Mouse (Mus musculus) limb, embryonic 13.5 days (tissue): ENCODE data around the gene Plekhg2. TPM values are rescaled to one million over a fixed set of nuclear protein-coding genes. Genes with fewer than 3 reads are reported as not detected.

Experiments
- ATAC-seq: fragments of 200-750 bp; cut with Nextera tagmentation; 2 replicates; pipeline ENCODE4 v1.8.0; 2017; ENCODE audit warnings: low read depth, moderate number of reproducible peaks, moderate TSS enrichment; ENCODE audit not compliant: low FRiP score
- H3K27ac ChIP-seq: fragments of 300-500 bp; sonication (generic); 2 replicates; pipeline ENCODE4 v1.5.1; 2015; ENCODE audit warnings: inconsistent platforms, mild to moderate bottlenecking, moderate library complexity
- H3K27me3 ChIP-seq: fragments of 300-500 bp; sonication (generic); 2 replicates; pipeline ENCODE4 v1.6.1; 2015; ENCODE audit warnings: mild to moderate bottlenecking, inconsistent platforms
- H3K36me3 ChIP-seq: fragments of 300-500 bp; sonication (generic); 2 replicates; pipeline ENCODE4 v1.6.1; 2015; ENCODE audit warnings: inconsistent platforms, mild to moderate bottlenecking, moderate library complexity
- H3K4me1 ChIP-seq: fragments of 300-500 bp; sonication (generic); 2 replicates; pipeline ENCODE4 v1.6.1; 2015; ENCODE audit warnings: inconsistent platforms
- H3K4me2 ChIP-seq: fragments of 300-500 bp; sonication (generic); replicated peaks from 2 replicates; pipeline ENCODE4 v1.6.1; 2015; ENCODE audit warnings: inconsistent platforms, mild to moderate bottlenecking, moderate library complexity
- H3K4me3 ChIP-seq: fragments of 300-500 bp; sonication (generic); 2 replicates; pipeline ENCODE4 v1.5.1; 2015; ENCODE audit warnings: moderate library complexity, mild to moderate bottlenecking, inconsistent platforms
- H3K9ac ChIP-seq: fragments of 300-500 bp; sonication (generic); 2 replicates; pipeline ENCODE4 v1.6.1; 2015; ENCODE audit warnings: mild to moderate bottlenecking, inconsistent platforms
- H3K9me3 ChIP-seq: fragments of 300-500 bp; sonication (generic); 2 replicates; pipeline ENCODE4 v1.6.1; 2016; ENCODE audit warnings: inconsistent platforms
- WGBS: fragments of 180-500 bp; shearing (Covaris S2); methylation state at CpG from one replicate; pipeline ENCODE4 v1.1.7; 2015; 5-methylcytosine and 5-hydroxymethylcytosine counted together
- polyA plus RNA-seq: library from polyadenylated mRNA; unstranded; fragments of >200 nt; fragmentation: Nextera tagmentation; extraction: Ambion mirVana; gene quantifications from 2 replicates; pipeline ENCODE4 v1.2.1, GENCODE M21; 2015

Gene Plekhg2
- 89.5 and 98.3 TPM in 2 replicates for polyA plus RNA-seq

DNA sequence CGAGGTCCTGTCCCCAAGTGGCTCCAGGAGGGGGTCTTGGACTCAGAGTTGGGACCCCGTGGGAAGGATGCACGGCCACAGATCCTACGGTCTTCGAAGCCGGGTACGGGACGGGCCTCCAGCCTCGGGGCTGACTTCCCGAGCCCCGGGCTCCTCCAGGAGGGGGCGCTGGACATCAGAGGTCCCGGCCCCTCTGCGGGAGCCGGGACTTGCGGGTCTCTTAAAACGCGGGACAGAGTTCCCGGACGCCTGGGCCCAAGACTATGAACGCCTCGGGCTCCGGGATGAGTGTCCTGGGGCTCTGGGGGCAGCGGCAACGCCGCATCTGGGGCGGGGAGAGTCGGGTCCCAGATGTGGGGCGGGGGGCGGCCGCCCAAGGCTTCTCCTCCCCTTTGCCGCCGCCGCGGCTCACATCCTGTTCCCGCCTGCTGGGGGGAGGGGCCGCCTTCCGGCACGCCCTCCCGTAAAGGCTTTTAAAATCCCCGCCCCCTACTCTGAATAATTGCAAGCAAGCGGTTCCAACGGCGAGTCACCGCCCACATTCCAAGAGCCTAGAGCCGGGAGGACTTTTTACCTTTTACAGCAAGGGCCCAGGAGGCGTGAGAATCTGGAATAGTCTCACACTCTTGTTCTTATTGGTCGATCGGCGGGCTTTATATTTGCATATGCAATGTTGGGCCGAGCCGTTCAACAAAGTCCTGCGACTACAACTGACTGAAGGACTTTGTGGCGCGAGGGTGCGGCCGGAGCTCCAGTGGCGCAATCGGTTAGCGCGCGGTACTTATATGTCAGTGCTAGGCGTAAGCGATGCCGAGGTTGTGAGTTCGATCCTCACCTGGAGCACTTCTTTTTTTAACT lies at the start of gene Plekhg2:
Gene Plekhg2 (minus strand): TSS at position 349 of the 858 bp plus-strand sequence.
- Histone ChIP-seq H3K9ac (peak within 1 kb of the TSS; percentile 94), H3K27me3 (no peaks in the 10 kb centered on the region), H3K4me2 (peak within 1 kb of the TSS; percentile 98), H3K9me3 (no peaks in the 10 kb centered on the region), H3K27ac (peak within 1 kb of the TSS; percentile 97), H3K4me1 (peaks cover 54% of the 10 kb centered on the region), H3K4me3 (peak within 1 kb of the TSS; percentile 86), H3K36me3 (peaks cover 32% of the 10 kb centered on the region)
- under 1% methylated on average over 61 of the region's 66 CpGs for WGBS
- ATAC-seq = peak; percentile 92

DNA sequence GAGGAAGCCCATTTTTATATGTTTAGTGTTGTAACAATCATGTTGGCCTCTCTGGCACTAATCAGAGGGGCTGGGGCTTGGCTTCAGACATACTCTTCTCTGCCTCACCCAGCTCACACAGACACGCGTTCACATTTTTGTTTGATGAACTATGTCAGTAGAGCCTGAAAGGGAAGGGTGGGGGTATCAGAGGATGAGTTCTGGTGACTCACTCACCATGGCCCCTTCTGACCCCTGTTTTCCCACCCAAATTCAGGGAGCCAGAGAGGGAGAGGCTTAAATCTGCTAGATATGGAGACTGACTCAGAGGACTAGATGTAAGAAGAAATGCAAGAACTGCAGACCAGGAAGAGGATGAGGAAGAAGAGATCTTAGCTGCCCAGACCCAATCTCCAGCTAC lies 47.0 kb upstream of the Plekhg2 start:
- no peak overlapping the region for H3K4me2 ChIP-seq
- H3K9me3 ChIP-seq = no peaks in the 10 kb centered on the region

DNA sequence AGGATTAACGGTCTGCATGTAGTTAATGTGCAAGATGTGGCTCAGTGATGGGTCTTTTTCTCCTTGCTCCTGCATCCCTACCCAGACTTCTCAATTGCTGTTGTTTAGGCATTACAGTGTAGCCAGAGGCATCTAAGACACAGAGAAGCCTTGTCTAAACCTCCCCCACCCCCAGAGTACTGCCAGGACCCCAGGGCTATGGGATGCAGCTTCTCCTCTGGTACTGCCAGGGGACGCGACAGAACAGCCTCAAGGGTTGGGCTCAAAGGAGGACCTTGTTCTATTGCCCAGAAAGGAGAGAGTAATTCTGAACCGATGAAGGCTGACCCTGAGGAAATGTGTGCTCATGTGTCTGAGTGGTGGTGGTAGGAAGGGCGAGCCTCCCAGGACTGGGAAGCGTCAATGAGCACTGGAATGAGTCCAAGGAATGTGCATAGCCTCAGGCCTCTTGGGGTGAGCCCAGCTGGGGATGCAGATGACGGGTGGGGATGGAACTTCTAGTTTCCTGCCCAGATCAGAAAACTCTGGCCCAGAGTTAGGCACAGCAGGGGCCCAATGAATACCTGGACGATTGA lies 45.8 kb upstream of the Plekhg2 start:
- H3K27ac ChIP-seq = no peak overlapping the region
- no peak overlapping the region for H3K4me3 ChIP-seq
- H3K27me3 ChIP-seq = no peaks in the 10 kb centered on the region
- 75% methylated on average over 8 of the region's 8 CpGs for WGBS
- ATAC-seq = no peak
- H3K9ac ChIP-seq = no peak overlapping the region
- H3K4me1 ChIP-seq = no peaks in the 10 kb centered on the region
- no peaks in the 10 kb centered on the region for H3K9me3 ChIP-seq
- no peak overlapping the region for H3K4me2 ChIP-seq
- H3K36me3 ChIP-seq = peaks cover 99% of the 10 kb centered on the region

More for the DNA sequence above, 47.0 kb upstream of the Plekhg2 start:
- WGBS = 98% methylated on average over 2 of the region's 2 CpGs
- H3K9ac ChIP-seq = no peak overlapping the region
- no peak overlapping the region for H3K4me3 ChIP-seq
- H3K27ac ChIP-seq = no peak overlapping the region
- ATAC-seq = no peak
- H3K36me3 ChIP-seq = peaks cover 94% of the 10 kb centered on the region
- H3K27me3 ChIP-seq = no peaks in the 10 kb centered on the region
- H3K4me1 ChIP-seq = no peaks in the 10 kb centered on the region

DNA sequence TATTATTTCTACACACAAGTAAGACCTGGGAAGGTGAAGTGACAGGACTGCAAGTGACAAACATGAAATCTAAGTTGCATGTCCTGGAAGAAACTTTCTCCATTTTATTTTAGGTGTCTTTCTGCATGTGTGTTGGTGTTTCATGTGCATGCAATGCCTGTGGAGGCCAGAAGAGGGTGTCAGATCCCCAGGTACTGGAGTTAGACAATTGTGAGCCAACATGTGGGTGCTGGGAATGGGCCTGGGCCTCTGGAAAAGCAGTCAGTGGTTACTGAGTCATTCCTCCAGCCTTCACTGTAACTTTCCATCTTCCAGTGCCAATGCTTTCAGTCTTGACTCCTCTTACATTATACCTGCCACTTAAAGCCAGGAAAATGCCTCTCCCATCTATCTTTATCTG lies 45.0 kb upstream of the Plekhg2 start:
- H3K9ac ChIP-seq = 0 out of 2 replicates have a peak overlapping the region, but pooled peaks have one; percentile 31
- H3K9me3 ChIP-seq = no peaks in the 10 kb centered on the region
- no peaks in the 10 kb centered on the region for H3K27me3 ChIP-seq
- no peaks in the 10 kb centered on the region for H3K4me1 ChIP-seq
- ATAC-seq = no peak
- H3K27ac ChIP-seq = no peak overlapping the region
- H3K4me3 ChIP-seq = no peak overlapping the region
- no peak overlapping the region for H3K4me2 ChIP-seq
- peaks cover 99% of the 10 kb centered on the region for H3K36me3 ChIP-seq

DNA sequence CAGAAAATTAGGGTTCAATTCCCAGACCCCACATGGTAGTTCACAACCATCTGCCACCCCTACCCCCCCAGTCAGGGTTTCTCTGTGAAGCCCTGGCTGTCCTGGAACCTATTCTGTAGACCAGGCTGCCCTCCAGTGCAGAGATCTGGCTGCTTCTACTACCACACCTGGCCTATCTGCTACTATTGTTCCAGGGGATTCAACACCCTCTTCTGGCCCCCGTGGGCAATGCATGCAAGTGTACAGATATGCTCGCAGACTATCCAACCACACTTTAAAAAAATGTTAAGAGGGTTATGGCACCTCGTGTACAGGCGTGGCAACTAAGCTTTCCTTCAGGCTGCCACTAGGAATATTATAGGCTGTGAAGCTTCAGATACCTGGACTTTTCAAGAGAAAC lies 40.4 kb upstream of the Plekhg2 start:
- ATAC-seq = no peak

DNA sequence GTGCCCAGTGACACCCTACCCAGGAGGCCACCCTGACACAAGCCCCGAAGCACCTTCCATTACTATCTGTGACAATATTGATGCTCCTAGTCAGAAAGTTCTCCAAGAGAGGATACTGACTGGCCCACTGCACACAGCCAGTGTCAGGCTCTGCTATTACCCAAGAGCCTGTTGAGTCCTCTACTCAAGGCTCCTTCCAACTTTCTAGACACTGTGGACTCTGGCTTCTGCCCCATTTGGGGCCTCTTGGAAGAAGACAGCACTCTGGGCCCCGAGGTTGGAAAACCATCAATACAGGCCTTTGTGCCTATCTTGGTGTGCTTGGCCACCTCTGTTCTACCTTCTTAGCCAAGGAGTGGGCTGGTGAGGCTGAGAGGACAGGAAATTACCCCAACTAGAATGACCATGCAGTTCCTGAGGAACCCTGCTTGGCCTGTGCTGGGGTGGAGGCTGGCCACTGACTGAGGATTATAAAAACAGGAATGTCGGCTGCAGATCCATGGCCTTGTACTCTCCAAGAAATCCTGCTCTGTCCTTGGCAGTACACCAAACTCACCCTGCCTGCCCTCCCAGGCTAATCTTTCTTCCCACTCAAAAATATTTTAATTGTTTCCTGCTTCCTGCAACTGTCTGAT lies 38.6 kb upstream of the Plekhg2 start:
- Histone ChIP-seq H3K4me2 (no peak overlapping the region), H3K9me3 (no peaks in the 10 kb centered on the region), H3K9ac (no peak overlapping the region), H3K4me1 (no peaks in the 10 kb centered on the region), H3K27ac (no peak overlapping the region), H3K27me3 (no peaks in the 10 kb centered on the region), H3K36me3 (peaks cover 95% of the 10 kb centered on the region), H3K4me3 (no peak overlapping the region)
- 88% methylated on average over 3 of the region's 3 CpGs for WGBS
- no peak for ATAC-seq

More for the DNA sequence above, 40.4 kb upstream of the Plekhg2 start:
- no peak overlapping the region for H3K4me3 ChIP-seq
- no peaks in the 10 kb centered on the region for H3K27me3 ChIP-seq
- WGBS = 87% methylated on average over 4 of the region's 4 CpGs
- H3K9ac ChIP-seq = no peak overlapping the region
- H3K27ac ChIP-seq = no peak overlapping the region
- no peaks in the 10 kb centered on the region for H3K9me3 ChIP-seq
- H3K36me3 ChIP-seq = peaks cover 95% of the 10 kb centered on the region
- no peak overlapping the region for H3K4me2 ChIP-seq
- no peaks in the 10 kb centered on the region for H3K4me1 ChIP-seq

DNA sequence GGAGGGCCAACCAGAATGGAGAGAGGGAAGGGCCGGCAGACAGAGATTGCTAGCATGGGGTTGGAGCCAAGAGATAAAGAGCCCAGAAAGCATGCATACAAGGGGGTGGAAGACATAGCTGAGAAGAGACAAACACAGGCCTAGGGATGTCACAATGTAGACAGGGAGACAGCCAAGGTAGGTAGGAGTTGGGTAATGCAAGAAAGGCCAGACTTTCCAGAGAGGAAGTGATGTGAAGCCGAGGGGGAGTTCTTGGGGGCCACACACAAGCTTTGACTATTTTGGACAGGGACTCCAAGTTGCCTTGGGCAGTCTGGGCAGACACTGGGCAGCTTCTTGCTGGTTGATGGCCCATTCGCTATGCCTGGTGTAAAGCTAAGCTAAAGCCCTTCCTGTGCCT lies 29.5 kb upstream of the Plekhg2 start:
- no peak for ATAC-seq
- H3K4me2 ChIP-seq = no peak overlapping the region
- H3K36me3 ChIP-seq = peaks cover 95% of the 10 kb centered on the region
- H3K4me3 ChIP-seq = no peak overlapping the region
- WGBS = 74% methylated on average over 3 of the region's 3 CpGs
- H3K4me1 ChIP-seq = no peaks in the 10 kb centered on the region
- H3K9me3 ChIP-seq = no peaks in the 10 kb centered on the region
- H3K9ac ChIP-seq = no peak overlapping the region
- H3K27me3 ChIP-seq = no peaks in the 10 kb centered on the region
- no peak overlapping the region for H3K27ac ChIP-seq

DNA sequence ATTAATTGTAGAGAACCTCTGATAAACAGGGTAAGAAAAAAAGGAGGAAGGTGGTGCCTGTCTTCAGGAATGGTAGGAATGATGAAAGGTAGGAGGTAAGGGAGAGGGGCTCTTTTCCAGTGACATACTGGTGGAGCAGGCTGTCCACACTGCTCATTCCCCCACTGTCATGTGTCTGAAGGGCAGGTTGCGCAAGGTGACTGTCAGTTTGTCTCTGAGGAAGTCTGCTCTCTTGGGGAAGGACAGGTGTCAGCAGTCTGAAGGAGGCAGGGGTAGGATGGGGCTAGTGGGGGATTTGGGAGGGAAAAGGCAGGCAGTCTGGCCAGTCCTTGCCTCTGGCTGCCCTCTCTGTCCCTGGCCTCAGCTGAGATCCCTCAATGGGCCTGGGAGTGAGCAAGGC lies 28.6 kb upstream of the Plekhg2 start:
- H3K4me1 ChIP-seq = no peaks in the 10 kb centered on the region
- H3K9me3 ChIP-seq = no peaks in the 10 kb centered on the region
- no peak overlapping the region for H3K4me3 ChIP-seq
- H3K27me3 ChIP-seq = no peaks in the 10 kb centered on the region
- no peak overlapping the region for H3K4me2 ChIP-seq
- ATAC-seq = no peak
- H3K9ac ChIP-seq = no peak overlapping the region
- H3K36me3 ChIP-seq = peaks cover 95% of the 10 kb centered on the region
- no peak overlapping the region for H3K27ac ChIP-seq
- 100% methylated on average over 1 of the region's 1 CpGs for WGBS

DNA sequence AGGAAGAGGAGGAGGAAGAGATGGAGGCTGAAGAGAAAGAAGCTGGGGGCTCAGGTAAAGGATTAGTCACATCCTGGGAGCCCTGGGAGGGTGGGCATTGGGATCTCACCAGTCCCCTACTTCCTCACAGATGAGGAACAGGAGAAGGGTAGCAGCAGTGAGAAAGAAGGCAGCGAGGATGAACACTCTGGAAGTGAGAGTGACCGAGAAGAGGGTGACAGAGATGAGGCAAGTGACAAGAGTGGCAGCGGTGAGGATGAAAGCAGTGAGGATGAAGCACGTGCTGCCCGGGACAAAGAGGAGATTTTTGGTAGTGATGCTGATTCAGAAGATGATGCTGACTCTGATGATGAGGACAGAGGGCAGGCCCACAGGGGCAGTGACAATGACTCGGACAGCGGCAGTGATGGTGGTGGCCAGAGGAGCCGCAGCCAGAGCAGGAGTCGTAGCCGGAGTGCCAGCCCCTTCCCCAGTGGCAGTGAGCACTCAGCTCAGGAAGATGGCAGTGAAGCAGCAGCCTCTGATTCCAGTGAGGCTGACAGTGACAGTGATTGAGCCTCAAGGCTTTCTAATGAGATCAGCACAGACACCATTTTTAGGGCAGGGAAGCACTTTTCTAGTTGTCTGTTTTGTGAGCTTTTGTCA lies 26.4 kb upstream of the Plekhg2 start:
- no peak overlapping the region for H3K27ac ChIP-seq
- no peak overlapping the region for H3K4me3 ChIP-seq
- no peaks in the 10 kb centered on the region for H3K9me3 ChIP-seq
- H3K4me1 ChIP-seq = peaks cover 2% of the 10 kb centered on the region
- 91% methylated on average over 10 of the region's 10 CpGs for whole genome bisulfite sequencing
- H3K4me2 ChIP-seq = no peak overlapping the region
- no peaks in the 10 kb centered on the region for H3K27me3 ChIP-seq
- no peak overlapping the region for H3K9ac ChIP-seq
- ATAC-seq = no peak
- peaks cover 90% of the 10 kb centered on the region for H3K36me3 ChIP-seq

DNA sequence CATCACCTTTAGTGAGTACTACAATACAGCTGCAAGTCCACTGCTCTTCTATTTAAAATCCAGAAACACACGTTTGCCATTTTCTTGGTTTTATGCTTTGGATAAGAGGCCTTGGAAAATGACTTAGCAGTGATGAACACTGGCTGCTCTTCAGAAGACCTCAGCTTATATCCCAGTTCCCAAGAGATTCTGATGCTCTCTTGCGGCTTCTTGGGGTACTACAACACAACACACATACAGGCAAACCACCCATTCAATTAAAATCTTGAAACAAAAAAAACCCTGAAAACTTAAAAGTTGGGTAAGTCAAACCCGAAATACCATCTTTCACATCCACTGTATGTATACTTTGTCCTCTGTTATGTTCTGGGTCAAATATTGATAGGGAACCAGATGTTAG lies 25.6 kb upstream of the Plekhg2 start:
- Histone ChIP-seq H3K4me2 (no peak overlapping the region), H3K4me3 (no peak overlapping the region), H3K9ac (no peak overlapping the region), H3K36me3 (peaks cover 82% of the 10 kb centered on the region), H3K9me3 (no peaks in the 10 kb centered on the region), H3K4me1 (peaks cover 8% of the 10 kb centered on the region), H3K27ac (no peak overlapping the region), H3K27me3 (no peaks in the 10 kb centered on the region)
- 73% methylated on average over 3 of the region's 3 CpGs for WGBS
- no peak for ATAC-seq

DNA sequence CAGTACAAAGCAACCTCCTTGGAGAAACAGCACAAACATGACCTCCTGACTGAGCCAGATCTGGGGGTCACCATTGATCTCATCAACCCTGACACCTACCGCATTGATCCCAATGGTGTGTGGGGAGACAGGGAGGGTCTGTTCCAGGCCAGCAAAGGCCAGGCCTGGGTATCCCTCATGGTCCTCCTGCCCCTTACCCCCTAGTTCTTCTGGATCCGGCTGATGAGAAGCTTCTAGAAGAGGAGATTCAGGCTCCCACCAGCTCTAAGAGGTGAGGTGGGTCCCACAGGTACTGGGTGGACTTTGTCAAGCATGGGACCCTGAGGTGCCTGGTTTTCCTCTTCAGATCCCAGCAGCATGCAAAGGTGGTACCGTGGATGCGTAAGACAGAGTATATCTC lies 23.0 kb upstream of the Plekhg2 start:
- ATAC-seq = no peak
- H3K4me3 ChIP-seq = no peak overlapping the region
- H3K9ac ChIP-seq = no peak overlapping the region
- peaks cover 17% of the 10 kb centered on the region for H3K4me1 ChIP-seq
- H3K9me3 ChIP-seq = no peaks in the 10 kb centered on the region
- H3K27ac ChIP-seq = no peak overlapping the region
- H3K4me2 ChIP-seq = no peak overlapping the region
- 93% methylated on average over 4 of the region's 4 CpGs for WGBS
- H3K27me3 ChIP-seq = no peaks in the 10 kb centered on the region
- H3K36me3 ChIP-seq = peaks cover 61% of the 10 kb centered on the region
